Mouse (Mus musculus): Measurements from ENCODE around the gene Inpp4a. TPM values are rescaled to one million over a fixed set of nuclear protein-coding genes. Genes with fewer than 3 reads are reported as not detected.

The Inpp4a gene
- polyA plus RNA-seq, 1 experiment from 2014 or later, result 10.1 TPM

- WGBS, result 89% methylated on average over 2 of the region's 2 CpGs
- no peak overlapping the region for H3K27ac ChIP-seq
Observed at GRCm38 (mm10) chr1:37405137-37405536, 105.5 kb downstream of the Inpp4a start.

GRCm38 (mm10) chr1:37407228-37407627 lies 107.6 kb downstream of the Inpp4a start:
- Histone ChIP-seq H3K27me3 (ENCODE audit: poor library complexity, severe bottlenecking) (no peaks in the 10 kb centered on the region), H3K4me1 (no peaks in the 10 kb centered on the region), H3K36me3 (replicated peaks) (no peaks in the 10 kb centered on the region), H3K27ac (no peak overlapping the region), H3K9me3 (no peaks in the 10 kb centered on the region), H3K4me3 (no peak overlapping the region)
- no peak for DNase-seq (ENCODE audit: extremely low spot score, low spot score)
- 91% methylated on average over 8 of the region's 8 CpGs for WGBS

More at GRCm38 (mm10) chr1:37405137-37405536, 105.5 kb downstream of the Inpp4a start:
- DNase-seq (ENCODE audit: extremely low spot score, low spot score), result no peak
- Histone ChIP-seq H3K36me3 (replicated peaks) (no peaks in the 10 kb centered on the region), H3K27me3 (ENCODE audit: poor library complexity, severe bottlenecking) (no peaks in the 10 kb centered on the region), H3K9me3 (no peaks in the 10 kb centered on the region), H3K4me1 (no peaks in the 10 kb centered on the region), H3K4me3 (no peak overlapping the region)

- Histone ChIP-seq H3K36me3 (replicated peaks) (no peaks in the 10 kb centered on the region), H3K27me3 (ENCODE audit: poor library complexity, severe bottlenecking) (no peaks in the 10 kb centered on the region), H3K4me1 (0 out of 2 replicates have a peak, but pooled peaks cover 7% of the 10 kb centered on the region), H3K4me3 (no peak overlapping the region), H3K9me3 (no peaks in the 10 kb centered on the region), H3K27ac (no peak overlapping the region)
- WGBS, result 94% methylated on average over 8 of the region's 8 CpGs
- no peak for DNase-seq (ENCODE audit: extremely low spot score, low spot score)
Observed at GRCm38 (mm10) chr1:37408059-37408458, 108.4 kb downstream of the Inpp4a start.

DNA sequence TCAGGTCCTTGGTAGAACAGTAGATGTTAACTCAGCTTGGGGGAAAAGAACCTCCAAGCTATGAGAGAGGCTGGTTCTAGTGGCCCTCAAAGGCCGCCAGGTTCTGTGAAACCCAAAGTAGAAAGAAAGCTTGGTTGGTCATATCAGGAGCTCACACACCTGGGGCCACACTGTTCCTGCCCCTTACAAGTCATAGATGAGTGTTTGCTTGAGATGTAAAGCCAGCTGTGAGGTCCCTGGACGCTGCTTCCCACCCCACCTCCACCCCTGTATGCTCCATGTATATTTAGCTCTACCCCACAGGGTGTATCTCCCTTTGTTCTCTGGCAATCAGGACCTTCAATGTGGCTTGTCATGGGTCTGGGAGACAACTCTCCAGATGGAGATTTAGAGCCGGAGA lies 109.0 kb downstream of the Inpp4a start:
- Histone ChIP-seq H3K36me3 (replicated peaks) (no peaks in the 10 kb centered on the region), H3K9me3 (no peaks in the 10 kb centered on the region), H3K4me1 (0 out of 2 replicates have a peak, but pooled peaks cover 8% of the 10 kb centered on the region), H3K27ac (no peak overlapping the region), H3K4me3 (no peak overlapping the region), H3K27me3 (ENCODE audit: poor library complexity, severe bottlenecking) (no peaks in the 10 kb centered on the region)
- 82% methylated on average over 3 of the region's 3 CpGs for WGBS
- DNase-seq (ENCODE audit: extremely low spot score, low spot score), result no peak

GRCm38 (mm10) chr1:37409647-37410046 lies 110.0 kb downstream of the Inpp4a start:
- H3K36me3 ChIP-seq (replicated peaks), result no peaks in the 10 kb centered on the region
- DNase-seq (ENCODE audit: extremely low spot score, low spot score), result no peak
- no peak overlapping the region for H3K4me3 ChIP-seq
- 0 out of 2 replicates have a peak, but pooled peaks cover 8% of the 10 kb centered on the region for H3K4me1 ChIP-seq
- no peaks in the 10 kb centered on the region for H3K27me3 ChIP-seq (ENCODE audit: poor library complexity, severe bottlenecking)
- no peak overlapping the region for H3K27ac ChIP-seq
- no peaks in the 10 kb centered on the region for H3K9me3 ChIP-seq

DNA sequence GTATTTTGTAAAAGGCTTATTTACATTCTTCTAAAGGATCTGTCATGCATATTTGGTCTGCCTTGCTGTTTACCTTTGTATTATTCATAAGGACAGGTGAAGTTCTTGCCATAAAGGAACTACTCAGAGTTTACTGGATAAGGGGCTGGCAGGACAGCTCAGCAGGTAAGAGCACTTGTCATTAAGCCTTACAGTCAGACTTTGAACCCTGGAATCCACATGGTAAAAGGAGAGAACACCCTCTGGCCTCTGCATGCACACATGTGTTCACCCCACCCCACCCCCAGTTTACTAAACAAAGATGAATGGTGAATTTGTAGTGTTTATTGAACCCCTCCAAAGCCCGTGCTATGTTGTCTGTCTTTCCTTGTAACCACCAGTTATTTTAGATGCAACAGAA lies 115.7 kb downstream of the Inpp4a start:
- whole genome bisulfite sequencing, result 85% methylated on average over 1 of the region's 1 CpGs
- no peak overlapping the region for H3K4me3 ChIP-seq
- peaks cover 5% of the 10 kb centered on the region; the same call in 1 of the 2 replicates for H3K9me3 ChIP-seq
- no peak overlapping the region for H3K27ac ChIP-seq
- no peaks in the 10 kb centered on the region for H3K27me3 ChIP-seq (ENCODE audit: poor library complexity, severe bottlenecking)
- H3K4me1 ChIP-seq, result 0 out of 2 replicates have a peak, but pooled peaks cover 8% of the 10 kb centered on the region
- no peak for DNase-seq (ENCODE audit: extremely low spot score, low spot score)
- peaks cover 34% of the 10 kb centered on the region for H3K36me3 ChIP-seq (replicated peaks)

DNA sequence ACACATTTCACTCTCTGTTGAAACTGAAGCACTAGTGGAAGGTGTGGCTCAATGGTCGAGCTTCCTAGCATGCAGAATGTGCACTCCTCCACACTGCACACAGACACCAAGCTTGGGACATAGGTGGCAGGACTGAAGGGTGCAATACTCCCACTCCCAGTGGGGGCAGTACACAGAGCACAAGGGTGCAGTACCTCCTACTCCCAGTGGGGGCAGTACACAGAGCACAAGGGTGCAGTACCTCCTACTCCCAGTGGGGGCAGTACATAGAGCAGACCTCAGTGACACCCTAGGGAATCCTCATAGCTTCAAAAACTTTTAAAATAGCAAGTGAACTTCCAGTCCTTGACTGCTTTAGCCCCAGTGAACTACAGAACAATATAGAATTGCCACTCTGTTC lies 119.8 kb downstream of the Inpp4a start:
- Histone ChIP-seq H3K4me1 (no peaks in the 10 kb centered on the region), H3K27ac (no peak overlapping the region), H3K9me3 (peaks cover 16% of the 10 kb centered on the region), H3K4me3 (no peak overlapping the region), H3K27me3 (ENCODE audit: poor library complexity, severe bottlenecking) (no peaks in the 10 kb centered on the region), H3K36me3 (replicated peaks) (peaks cover 67% of the 10 kb centered on the region)
- no peak for DNase-seq (ENCODE audit: extremely low spot score, low spot score)
- 85% methylated on average over 1 of the region's 1 CpGs for WGBS

- WGBS, result 95% methylated on average over 8 of the region's 8 CpGs
- Histone ChIP-seq H3K9me3 (peaks cover 12% of the 10 kb centered on the region), H3K4me3 (no peak overlapping the region), H3K27ac (no peak overlapping the region), H3K27me3 (ENCODE audit: poor library complexity, severe bottlenecking) (no peaks in the 10 kb centered on the region), H3K36me3 (replicated peaks) (peaks cover 65% of the 10 kb centered on the region), H3K4me1 (peaks cover 23% of the 10 kb centered on the region)
- no peak for DNase-seq (ENCODE audit: extremely low spot score, low spot score)
Observed at GRCm38 (mm10) chr1:37427144-37427875, 127.6 kb downstream of the Inpp4a start.

GRCm38 (mm10) chr1:37428911-37429310 lies 129.2 kb downstream of the Inpp4a start:
- peaks cover 6% of the 10 kb centered on the region for H3K9me3 ChIP-seq
- H3K4me3 ChIP-seq, result peak overlapping the region; percentile 90
- no peaks in the 10 kb centered on the region for H3K27me3 ChIP-seq (ENCODE audit: poor library complexity, severe bottlenecking)
- H3K27ac ChIP-seq, result no peak overlapping the region
- WGBS, result 81% methylated on average over 2 of the region's 2 CpGs
- peaks cover 23% of the 10 kb centered on the region for H3K4me1 ChIP-seq
- H3K36me3 ChIP-seq (replicated peaks), result peaks cover 67% of the 10 kb centered on the region
- no peak for DNase-seq (ENCODE audit: extremely low spot score, low spot score)

GRCm38 (mm10) chr1:37429366-37430296 lies 130.0 kb downstream of the Inpp4a start, which contains the start of the genes Coa5 and Unc50:
Gene Coa5 (minus strand): TSS chr1:37430103.
Gene Unc50 (plus strand): TSS chr1:37430139.
- H3K36me3 ChIP-seq (replicated peaks), result peaks cover 65% of the 10 kb centered on the region
- H3K9me3 ChIP-seq, result no peaks in the 10 kb centered on the region; the same call in 1 of the 2 replicates
- 4% methylated on average over 57 of the region's 57 CpGs for WGBS
- peak; percentile 90 for DNase-seq (ENCODE audit: extremely low spot score, low spot score)
- H3K4me3 ChIP-seq, result peak within 1 kb of the TSS; percentile 90
- peaks cover 23% of the 10 kb centered on the region for H3K4me1 ChIP-seq
- H3K27me3 ChIP-seq (ENCODE audit: poor library complexity, severe bottlenecking), result no peaks in the 10 kb centered on the region
- peak within 1 kb of the TSS; percentile 91 for H3K27ac ChIP-seq

DNA sequence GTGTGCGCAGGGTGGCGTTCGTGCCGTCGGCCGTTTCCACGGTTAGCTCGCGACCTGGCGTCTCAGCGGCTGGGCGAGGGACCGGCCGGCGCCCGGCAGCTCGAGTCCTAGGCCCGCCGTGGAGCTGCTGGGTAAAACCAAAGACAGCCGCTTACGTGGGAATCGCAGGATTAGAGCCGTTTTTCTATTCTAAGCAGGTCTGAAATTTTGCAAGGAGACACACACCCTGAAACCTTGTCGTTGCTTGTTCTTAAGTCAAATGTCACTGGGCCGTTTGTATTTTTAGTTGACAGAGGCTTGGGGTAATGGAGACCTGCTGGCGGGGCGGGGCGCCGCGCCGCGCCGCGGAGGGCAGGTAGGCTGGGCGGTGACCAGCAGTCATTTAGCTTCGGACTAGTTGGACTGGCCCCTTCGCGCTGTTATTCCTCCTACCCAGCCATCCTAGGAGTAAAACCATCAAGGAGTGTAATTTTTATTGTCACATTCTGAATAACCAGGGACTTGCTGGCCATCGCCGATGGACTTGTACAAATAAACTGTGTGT lies 130.7 kb downstream of the Inpp4a start:
- DNase-seq (ENCODE audit: extremely low spot score, low spot score), result no peak
- peaks cover 23% of the 10 kb centered on the region for H3K4me1 ChIP-seq
- H3K9me3 ChIP-seq, result no peaks in the 10 kb centered on the region
- 2% methylated on average over 40 of the region's 40 CpGs for WGBS
- H3K4me3 ChIP-seq, result peak overlapping the region; percentile 90
- no peaks in the 10 kb centered on the region for H3K27me3 ChIP-seq (ENCODE audit: poor library complexity, severe bottlenecking)
- H3K36me3 ChIP-seq (replicated peaks), result peaks cover 61% of the 10 kb centered on the region
- peak overlapping the region; percentile 91 for H3K27ac ChIP-seq

DNA sequence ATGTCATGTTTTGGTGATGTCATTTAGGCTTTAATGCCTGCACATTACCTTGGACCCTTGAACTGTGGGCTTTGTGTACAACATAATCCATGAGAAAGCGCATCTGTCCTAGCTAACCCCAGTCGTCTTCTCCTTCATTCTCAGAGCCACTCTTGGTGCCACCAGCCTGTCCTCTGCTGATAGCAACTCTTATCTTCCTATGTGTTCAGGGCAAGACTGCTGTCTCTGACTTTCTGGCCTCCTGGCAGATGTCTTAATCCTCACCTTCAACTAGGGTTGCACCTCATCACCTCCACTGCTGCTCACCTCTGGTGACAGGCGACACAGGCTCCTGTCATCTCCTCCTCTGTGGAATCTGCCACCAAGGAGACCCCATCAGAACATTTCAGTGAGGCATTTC lies 136.8 kb downstream of the Inpp4a start:
- no peak for DNase-seq (ENCODE audit: extremely low spot score, low spot score)
- no peak overlapping the region for H3K4me3 ChIP-seq
- no peak overlapping the region for H3K27ac ChIP-seq
- H3K9me3 ChIP-seq, result no peaks in the 10 kb centered on the region
- no peaks in the 10 kb centered on the region for H3K27me3 ChIP-seq (ENCODE audit: poor library complexity, severe bottlenecking)
- peaks cover 4% of the 10 kb centered on the region for H3K4me1 ChIP-seq
- peaks cover 93% of the 10 kb centered on the region for H3K36me3 ChIP-seq (replicated peaks)
- WGBS, result 92% methylated on average over 3 of the region's 3 CpGs

All from forebrain, embryonic 10.5 days (tissue).